Mouse (Mus musculus) lung, adult 2 months (tissue): ENCODE measurements around the gene Cd82.

ENCODE experiments used
- CTCF ChIP-seq: fragments of 200-500 bp; IDR thresholded peaks from 2 replicates; pipeline ENCODE4 v1.5.1; 2011; ENCODE audit warnings: mild to moderate bottlenecking, low read length, control low read depth; ENCODE audit not compliant: insufficient read depth
- POLR2A ChIP-seq: fragments of 200-500 bp; IDR thresholded peaks from 2 replicates; pipeline ENCODE4 v1.6.1; 2011; ENCODE audit warnings: low read depth, mild to moderate bottlenecking, control low read depth, low read length, borderline replicate concordance; ENCODE audit errors: extremely low read depth

DNA sequence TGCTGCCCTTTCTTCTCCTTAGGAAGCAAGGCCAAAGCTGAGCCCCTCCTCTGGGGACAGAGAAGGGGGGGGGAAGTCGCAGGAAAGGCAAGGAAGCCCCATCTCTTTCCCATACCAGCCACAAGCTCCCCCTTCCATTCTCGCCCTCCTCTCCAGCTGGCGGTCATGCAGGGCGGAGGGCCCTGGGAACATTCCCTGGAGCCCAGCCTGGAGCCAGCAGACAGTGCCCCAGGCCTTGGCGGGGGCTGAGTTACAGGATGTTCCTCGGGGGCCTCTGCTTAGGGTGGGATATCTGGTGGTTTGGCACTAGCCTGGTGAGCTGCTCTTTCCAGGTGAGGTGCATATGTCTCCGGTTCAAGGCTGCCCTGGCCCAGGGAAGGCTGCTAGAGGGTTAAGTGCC, 49.2 kb upstream of the Cd82 start:
- TF ChIP-seq POLR2A (no peak), CTCF (no peak)
